Mouse (Mus musculus) forebrain, embryonic 10.5 days (tissue): ENCODE measurements around the gene Zfp84. TPM values are rescaled to one million over a fixed set of nuclear protein-coding genes. Genes with fewer than 3 reads are reported as not detected.

Source experiments
- microRNA counts: library from miRNA; unstranded; fragments of <30 nt; microRNA quantifications from one replicate; lab custom pipeline; 2017
- microRNA-seq: library from miRNA; unstranded; fragments of <30 nt; microRNA quantifications from one replicate; pipeline ENCODE4, GENCODE M21; 2017
- polyA plus RNA-seq: library from polyadenylated mRNA; unstranded; fragments of >200 nt; fragmentation: Nextera tagmentation; extraction: Ambion mirVana; gene quantifications from 2 replicates; pipeline ENCODE4 v1.2.1, GENCODE M21; 2016

Gene Zfp84
- polyA plus RNA-seq, 1 experiment from 2014 or later = 11.8 TPM

MicroRNAs within 50 kb of the gene (microRNA counts, 519-probe panel; counts per million panel counts)
- 341 counts per million, percentile 65 among the panel's probes with 10 or more counts for microRNA mmu-miR-1964 (lab: Ali Mortazavi, UCI)

Small RNAs within 50 kb of the gene (microRNA-seq; reads per million reads assigned to microRNA genes)
- 5.4 reads per million, percentile 13 among the genes with 10 or more reads in this experiment for gene Mir1964

Other genes starting within 250 kb of the Zfp84 start
- gene Sipa1l3, start 249.9 kb upstream of the Zfp84 start, polyA plus RNA-seq = 9.3 and 12.4 TPM in 2 replicates
- 0.14 TPM in 1 of 2 replicates, not detected in the other for gene Catsperg2, start 41.5 kb upstream of the Zfp84 start, polyA plus RNA-seq
- 6.9 and 7.0 TPM in 2 replicates for gene Zfp30, start 15.4 kb downstream of the Zfp84 start, polyA plus RNA-seq
- gene Zfp790, start 47.6 kb downstream of the Zfp84 start, polyA plus RNA-seq = 11.6 and 13.2 TPM in 2 replicates
- gene Zfp940, start 85.1 kb downstream of the Zfp84 start, polyA plus RNA-seq = 10.5 and 10.6 TPM in 2 replicates
- 8.4 and 9.0 TPM in 2 replicates for gene Zfp420, start 91.4 kb downstream of the Zfp84 start, polyA plus RNA-seq
- gene Zfp27, start 138.0 kb downstream of the Zfp84 start, polyA plus RNA-seq = 9.8 and 10.0 TPM in 2 replicates
- gene Zfp383, start 139.7 kb downstream of the Zfp84 start, polyA plus RNA-seq = 4.0 and 5.2 TPM in 2 replicates
- 13.5 and 13.8 TPM in 2 replicates for gene Zfp74, start 185.5 kb downstream of the Zfp84 start, polyA plus RNA-seq
- gene Zfp568, start 215.4 kb downstream of the Zfp84 start, polyA plus RNA-seq = 22.7 and 25.0 TPM in 2 replicates